ENCODE assay signal across 9 mouse cellular contexts in genomic region chr1:74092242-74092641, GRCm38 (mm10). TPM values are rescaled to one million over a fixed set of nuclear protein-coding genes. Genes with fewer than 3 reads are reported as not detected.
DNase-seq lines count a peak whose midpoint lies in the region; ATAC-seq and TF ChIP-seq lines count a peak whose summit lies in the region.
"Had no signal": no experiment of that assay in that cellular context is flagged by ENCODE, and none has a peak within 500 bp of the region (broad histone marks: within the 10 kb centered on the region; RNA-seq: fewer than 3 reads in every experiment).

No protein-coding gene starts in this region.

- H3K36me3 ChIP-seq in heart, postnatal 0 days (replicated peaks; ENCODE audit: control insufficient read depth, insufficient read depth, low read length): no peaks in the 10 kb centered on the region

- H3K9ac ChIP-seq in heart, postnatal 0 days (replicated peaks; ENCODE audit: low read depth, low read length): no peak overlapping the region

- no peak overlapping the region for H3K4me3 ChIP-seq in heart, postnatal 0 days (ENCODE audit: low read depth, low read length)

- no peak for ATAC-seq in heart, postnatal 0 days (ENCODE audit: insufficient read depth, low read depth)
- ATAC-seq: Patski had no signal

- no peaks in the 10 kb centered on the region for H3K27me3 ChIP-seq in heart, postnatal 0 days (ENCODE audit: control insufficient read depth, insufficient read depth, low read length)
- H3K27me3 ChIP-seq: Patski had no signal

- DNase-seq in kidney, adult 18-20 months: peak; percentile 47
- no peak for DNase-seq in kidney, adult 8-10 months
- DNase-seq in adrenal gland, postnatal 10 days: peak; percentile 85
- no peak for DNase-seq in heart, postnatal 0 days (ENCODE audit: low spot score)
- peak; percentile 75 for DNase-seq in lung, postnatal 25 days (ENCODE audit: low spot score)
- DNase-seq in retina, embryonic 14.5 days (ENCODE audit: low spot score): no peak
- no peak for DNase-seq in spleen, postnatal 36 days (ENCODE audit: low spot score in 2 of 2)
- no peak for DNase-seq in frontal cortex, postnatal 14 days (ENCODE audit: low spot score in 2 of 2)

- no peak overlapping the region for H3K4me2 ChIP-seq in heart, postnatal 0 days (ENCODE audit: low read depth, low read length)

- H3K27ac ChIP-seq in heart, postnatal 0 days (ENCODE audit: low read depth): peak overlapping the region; percentile 40

- TF ChIP-seq EP300 in heart, postnatal 0 days (IDR thresholded peaks at IDR 0.05; ENCODE audit: low read depth): no peak

- H3K9me3 ChIP-seq in heart, postnatal 0 days (replicated peaks; ENCODE audit: control insufficient read depth, low read length): no peaks in the 10 kb centered on the region

- WGBS in heart, postnatal 0 days: 69% methylated on average over 10 of the region's 10 CpGs

- H3K4me1 ChIP-seq in heart, postnatal 0 days (ENCODE audit: control insufficient read depth, insufficient read depth): peaks cover 47% of the 10 kb centered on the region

- TF ChIP-seq CTCF in heart, postnatal 0 days (IDR thresholded peaks at IDR 0.05; ENCODE audit: low read depth): no peak

RNA-seq across cellular contexts. Expression of gene Tns1, which starts 32.0 kb away (rescaled TPM):
- total RNA-seq in adrenal gland, postnatal 10 days (2021): 100 to 1,000 TPM; 284 to 309 TPM
- total RNA-seq in heart, postnatal 0 days (2014; rRNA removed; ENCODE audit: low replicate concordance): 458 and 512 TPM in 2 replicates
- polyA plus RNA-seq in heart, postnatal 0 days (2015; fragmentation: Nextera tagmentation; extraction: Ambion mirVana): 108 and 125 TPM in 2 replicates

RNA-seq across cellular contexts. Expression of gene Rufy4, which starts 33.1 kb away (rescaled TPM):
- total RNA-seq in adrenal gland, postnatal 10 days (2021): 1 to 10 TPM; 3.4 to 4.3 TPM
- 0.58 TPM in 1 of 2 replicates, not detected in the other for total RNA-seq in heart, postnatal 0 days (2014; rRNA removed; ENCODE audit: low replicate concordance)
- polyA plus RNA-seq in heart, postnatal 0 days (2015; fragmentation: Nextera tagmentation; extraction: Ambion mirVana): 0.37 and 0.52 TPM in 2 replicates

Comparison
In these comparisons a context has a peak if more than half of its experiments do, and no peak if none do; other contexts are left out.
1. DNase-seq: peak in kidney, adult 18-20 months (single experiment), adrenal gland, postnatal 10 days (single experiment) and lung, postnatal 25 days (single experiment); none in kidney, adult 8-10 months (0 of 2), heart, postnatal 0 days (single experiment), retina, embryonic 14.5 days (single experiment), spleen, postnatal 36 days (0 of 2) and frontal cortex, postnatal 14 days (0 of 2).